Mouse (Mus musculus): ENCODE results near the gene Bola2.
"Not testable (repeated sequence)": the region's sequence is repeated elsewhere in the genome, so short reads cannot be mapped to it uniquely, and the experiment has no call there.

Bola2 gene

GRCm38 (mm10) chr7:126695210-126695611 lies at the start of gene Bola2:
TSS of gene Bola2 (plus strand) at chr7:126695401.
- no peak for DNase-seq (ENCODE audit: low spot score)

GRCm38 (mm10) chr7:126645708-126646107 lies 49.5 kb upstream of the Bola2 start:
- no peak for DNase-seq (ENCODE audit: low spot score)

- DNase-seq (ENCODE audit: low spot score), result no peak
Observed at GRCm38 (mm10) chr7:126648486-126648885, 46.7 kb upstream of the Bola2 start.

- peak; percentile 94 for DNase-seq (ENCODE audit: low spot score)
Observed at GRCm38 (mm10) chr7:126649231-126650051, 45.8 kb upstream of the Bola2 start, which contains the start of gene Sgf29. TSS of gene Sgf29 (plus strand) at chr7:126649309.

GRCm38 (mm10) chr7:126650852-126651251 lies 44.3 kb upstream of the Bola2 start:
- DNase-seq (ENCODE audit: low spot score), result no peak

- DNase-seq (ENCODE audit: low spot score), result no peak
Observed at GRCm38 (mm10) chr7:126653991-126654390, 41.2 kb upstream of the Bola2 start.

- DNase-seq (ENCODE audit: low spot score), result no peak
Observed at GRCm38 (mm10) chr7:126655695-126656094, 39.5 kb upstream of the Bola2 start.

- no peak for DNase-seq (ENCODE audit: low spot score)
Observed at GRCm38 (mm10) chr7:126657522-126657921, 37.7 kb upstream of the Bola2 start.

- DNase-seq (ENCODE audit: low spot score), result no peak
Observed at GRCm38 (mm10) chr7:126659771-126660170, 35.4 kb upstream of the Bola2 start.

- peak; percentile 30 for DNase-seq (ENCODE audit: low spot score)
Observed at GRCm38 (mm10) chr7:126663646-126664045, 31.6 kb upstream of the Bola2 start.

- DNase-seq (ENCODE audit: low spot score), result no peak
Observed at GRCm38 (mm10) chr7:126665269-126665668, 29.9 kb upstream of the Bola2 start.

- DNase-seq (ENCODE audit: low spot score), result peak; percentile 28
Observed at GRCm38 (mm10) chr7:126667495-126668090, 27.6 kb upstream of the Bola2 start.

- DNase-seq (ENCODE audit: low spot score), result no peak
Observed at GRCm38 (mm10) chr7:126668452-126668851, 26.7 kb upstream of the Bola2 start.

- no peak for DNase-seq (ENCODE audit: low spot score)
Observed at GRCm38 (mm10) chr7:126670152-126670551, 25.0 kb upstream of the Bola2 start.

- no peak for DNase-seq (ENCODE audit: low spot score)
Observed at GRCm38 (mm10) chr7:126672111-126672510, 23.1 kb upstream of the Bola2 start.

- DNase-seq (ENCODE audit: low spot score), result no peak
Observed at GRCm38 (mm10) chr7:126675104-126675503, 20.1 kb upstream of the Bola2 start.

GRCm38 (mm10) chr7:126676207-126676606 lies 19.0 kb upstream of the Bola2 start, which contains the start of gene Sult1a1:
TSS of gene Sult1a1 (minus strand) at chr7:126676432.
- no peak for DNase-seq (ENCODE audit: low spot score)

- DNase-seq (ENCODE audit: low spot score), result no peak
Observed at GRCm38 (mm10) chr7:126676631-126677220, 18.5 kb upstream of the Bola2 start.

- DNase-seq (ENCODE audit: low spot score), result peak; percentile 68
Observed at GRCm38 (mm10) chr7:126678545-126679341, 16.5 kb upstream of the Bola2 start.

- DNase-seq (ENCODE audit: low spot score), result no peak
Observed at GRCm38 (mm10) chr7:126679683-126680082, 15.5 kb upstream of the Bola2 start.

GRCm38 (mm10) chr7:126681221-126681620 lies 14.0 kb upstream of the Bola2 start:
- DNase-seq (ENCODE audit: low spot score), result no peak

GRCm38 (mm10) chr7:126688156-126688555 lies 7.0 kb upstream of the Bola2 start:
- DNase-seq (ENCODE audit: low spot score), result not testable (repeated sequence)

Measured in yolk sac, embryonic 10.5 days (tissue).